Mouse (Mus musculus): ENCODE data around the gene Luzp2. TPM values are rescaled to one million over a fixed set of nuclear protein-coding genes. Genes with fewer than 3 reads are reported as not detected.
"Not testable (repeated sequence)": the region's sequence is repeated elsewhere in the genome, so short reads cannot be mapped to it uniquely, and the experiment has no call there.

Luzp2 gene
- polyA plus RNA-seq, 1 experiment from 2014 or later = 1.7 TPM

DNA sequence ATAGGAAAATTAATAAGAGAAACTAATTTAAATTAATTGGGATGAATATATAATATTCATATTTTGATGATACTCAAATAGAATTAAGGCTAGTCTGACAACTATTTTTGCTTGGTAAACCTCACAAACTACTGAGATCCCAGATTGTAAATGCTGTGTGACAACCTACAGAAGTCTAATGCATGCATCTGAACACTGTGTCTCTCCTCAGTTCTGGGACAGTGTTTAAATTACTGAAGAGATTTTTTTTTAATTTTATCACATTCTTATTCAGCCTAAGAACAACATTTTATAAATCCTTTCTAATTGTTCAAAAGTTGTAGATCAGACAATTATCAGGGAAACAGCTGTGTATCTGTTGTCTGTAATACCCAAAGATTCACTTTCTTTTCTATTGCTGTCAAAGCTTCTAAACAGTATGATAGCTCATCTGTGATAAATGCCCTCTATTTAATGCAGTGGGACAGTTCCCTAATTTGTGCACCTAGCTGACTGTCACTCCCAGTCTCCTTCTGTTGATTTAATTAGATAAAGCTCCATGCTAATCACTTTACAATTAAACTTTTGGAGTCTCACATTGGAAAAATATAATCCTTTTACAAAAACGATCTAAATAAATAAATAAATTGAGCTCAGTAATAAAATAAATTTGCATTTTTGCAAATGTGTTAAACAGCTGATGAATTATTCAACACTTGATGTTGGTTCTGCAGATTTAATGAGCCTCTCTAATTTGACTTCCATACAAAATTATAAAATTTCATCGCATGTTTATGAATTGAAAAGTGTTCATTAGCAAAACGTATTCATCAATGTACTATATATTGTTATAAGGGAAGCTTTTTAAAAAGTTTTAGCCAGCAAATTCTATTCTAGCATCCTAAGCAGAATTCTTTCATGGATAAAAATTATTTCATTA is 58.7 kb downstream of the Luzp2 start:
- Histone ChIP-seq H3K4me2 (no peak overlapping the region), H3K9me3 (replicated peaks) (no peaks in the 10 kb centered on the region), H3K4me1 (no peaks in the 10 kb centered on the region), H3K27ac (no peak overlapping the region), H3K27me3 (no peaks in the 10 kb centered on the region), H3K9ac (no peak overlapping the region), H3K4me3 (replicated peaks) (no peak overlapping the region), H3K36me3 (no peaks in the 10 kb centered on the region)
- WGBS = 85% methylated on average over 3 of the region's 3 CpGs
- no peak for ATAC-seq (replicated peaks; ENCODE audit: low FRiP score)

DNA sequence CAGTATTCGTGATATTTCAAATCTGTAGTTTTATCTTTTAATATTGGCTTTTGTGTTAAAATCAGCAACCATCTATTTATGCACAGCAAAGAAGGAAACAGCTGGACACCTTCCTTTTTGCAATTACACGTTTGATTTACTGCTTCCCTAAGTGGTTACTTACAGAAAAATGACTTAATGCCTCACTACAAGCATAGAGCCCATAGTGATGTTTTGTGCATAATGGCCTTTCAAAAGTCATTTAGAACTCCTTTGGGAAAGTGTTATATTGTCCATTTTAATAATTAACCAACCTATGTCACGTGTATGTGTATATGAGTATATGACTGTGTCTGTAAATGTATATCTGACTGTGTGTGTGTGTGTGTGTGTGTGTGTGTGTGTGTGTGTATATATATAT is 63.3 kb downstream of the Luzp2 start:
- WGBS = 67% methylated on average over 3 of the region's 3 CpGs
- Histone ChIP-seq H3K4me1 (no peaks in the 10 kb centered on the region), H3K27ac (no peak overlapping the region), H3K4me3 (replicated peaks) (no peak overlapping the region), H3K9ac (no peak overlapping the region), H3K4me2 (no peak overlapping the region), H3K36me3 (no peaks in the 10 kb centered on the region), H3K27me3 (no peaks in the 10 kb centered on the region), H3K9me3 (replicated peaks) (no peaks in the 10 kb centered on the region)
- ATAC-seq (replicated peaks; ENCODE audit: low FRiP score) = no peak

DNA sequence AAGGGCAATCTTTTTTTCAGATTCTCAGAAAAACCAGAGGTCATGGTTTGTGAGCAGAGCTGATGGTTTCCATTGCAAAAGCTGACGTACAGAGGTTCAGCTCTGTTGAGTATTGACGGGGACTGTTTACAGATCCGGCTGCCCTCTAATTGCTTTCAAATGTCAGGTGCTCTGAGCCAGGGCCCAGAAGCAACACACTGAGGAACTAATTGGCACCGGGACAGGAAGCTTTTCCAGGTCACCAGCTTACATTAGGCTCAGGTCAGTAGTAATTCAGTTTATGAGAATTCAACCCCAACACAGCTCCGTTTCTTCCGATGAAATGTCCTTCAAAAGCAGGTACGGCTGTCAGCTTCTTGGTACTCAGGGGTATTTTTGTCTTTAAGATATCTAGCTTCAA is 74.7 kb downstream of the Luzp2 start:
- no peaks in the 10 kb centered on the region for H3K27me3 ChIP-seq
- no peaks in the 10 kb centered on the region; the same call in 1 of the 2 replicates for H3K4me1 ChIP-seq
- 42% methylated on average over 7 of the region's 7 CpGs for WGBS
- H3K9ac ChIP-seq = no peak overlapping the region
- ATAC-seq (replicated peaks; ENCODE audit: low FRiP score) = peak; percentile 86
- no peak overlapping the region for H3K4me3 ChIP-seq (replicated peaks)
- H3K27ac ChIP-seq = no peak overlapping the region
- no peaks in the 10 kb centered on the region for H3K36me3 ChIP-seq
- H3K4me2 ChIP-seq = no peak overlapping the region
- H3K9me3 ChIP-seq (replicated peaks) = no peaks in the 10 kb centered on the region

DNA sequence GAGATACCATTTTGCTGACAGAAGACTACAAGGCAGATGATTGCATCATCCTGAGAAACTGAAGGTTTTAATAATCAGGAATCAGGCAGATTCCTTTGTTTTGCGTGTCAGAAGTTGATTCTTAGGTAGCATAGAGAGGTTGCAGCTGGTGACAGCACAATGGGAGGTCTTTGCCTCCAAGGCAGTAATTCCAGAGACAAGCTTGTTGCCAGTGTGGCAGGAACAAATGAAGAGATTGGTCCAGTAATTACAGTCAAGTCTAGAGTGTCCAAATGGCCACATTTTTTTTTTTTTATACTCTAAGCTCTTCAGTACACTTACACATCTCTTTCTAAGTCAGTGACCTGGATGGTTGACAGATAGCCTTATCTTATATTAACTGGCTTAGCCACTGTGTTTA is 78.7 kb downstream of the Luzp2 start:
- no peaks in the 10 kb centered on the region for H3K9me3 ChIP-seq (replicated peaks)
- H3K36me3 ChIP-seq = no peaks in the 10 kb centered on the region
- WGBS = 50% methylated on average over 1 of the region's 1 CpGs
- H3K9ac ChIP-seq = no peak overlapping the region
- no peak overlapping the region for H3K27ac ChIP-seq
- no peaks in the 10 kb centered on the region; the same call in 1 of the 2 replicates for H3K4me1 ChIP-seq
- no peaks in the 10 kb centered on the region for H3K27me3 ChIP-seq
- ATAC-seq (replicated peaks; ENCODE audit: low FRiP score) = no peak
- no peak overlapping the region for H3K4me3 ChIP-seq (replicated peaks)
- H3K4me2 ChIP-seq = no peak overlapping the region

DNA sequence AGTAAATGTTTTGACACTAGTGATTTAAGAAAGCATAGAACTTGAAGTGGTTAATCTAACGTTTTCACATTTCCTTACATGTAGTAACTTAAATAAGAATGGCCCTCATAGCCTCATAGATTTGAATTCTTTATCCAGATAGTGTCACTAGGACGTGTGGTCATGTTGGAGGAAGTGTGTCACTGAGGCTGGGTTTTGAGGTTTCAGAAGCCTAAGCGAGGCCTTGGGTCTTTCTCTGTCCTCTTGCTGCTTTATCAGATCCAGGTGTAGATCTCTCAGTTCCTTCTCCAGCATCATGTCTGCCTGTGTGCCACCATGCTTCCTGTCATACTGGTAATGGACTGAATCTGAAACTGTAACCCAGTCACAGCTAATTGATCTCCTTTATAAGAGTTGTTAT is 86.7 kb downstream of the Luzp2 start:
- Histone ChIP-seq H3K4me1 (no peaks in the 10 kb centered on the region), H3K4me3 (replicated peaks) (no peak overlapping the region), H3K27ac (no peak overlapping the region), H3K4me2 (no peak overlapping the region), H3K27me3 (no peaks in the 10 kb centered on the region), H3K9ac (no peak overlapping the region), H3K36me3 (no peaks in the 10 kb centered on the region), H3K9me3 (replicated peaks) (no peaks in the 10 kb centered on the region)
- WGBS = 75% methylated on average over 3 of the region's 3 CpGs
- ATAC-seq (replicated peaks; ENCODE audit: low FRiP score) = no peak

DNA sequence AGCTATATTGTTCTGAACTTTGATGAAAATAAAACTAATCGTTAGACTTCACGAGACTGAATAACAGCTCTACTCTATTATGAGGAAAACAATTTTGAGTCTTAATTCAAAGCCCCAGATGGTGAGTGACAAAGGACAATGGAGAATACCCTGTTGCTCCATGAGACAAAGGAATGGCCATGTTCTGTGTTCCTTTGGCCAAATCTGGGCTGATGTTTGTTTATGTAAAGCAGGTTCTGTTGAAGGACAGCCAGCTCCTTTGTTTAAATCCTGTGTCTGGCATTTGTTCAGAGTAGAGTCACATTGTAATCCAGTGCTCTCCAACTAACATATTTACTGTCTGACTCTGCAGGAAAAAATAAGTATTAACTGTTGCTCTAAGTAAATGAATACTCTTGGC is 121.5 kb downstream of the Luzp2 start:
- no peak overlapping the region for H3K27ac ChIP-seq
- H3K27me3 ChIP-seq = no peaks in the 10 kb centered on the region
- H3K4me2 ChIP-seq = no peak overlapping the region
- H3K9ac ChIP-seq = no peak overlapping the region
- no peaks in the 10 kb centered on the region for H3K9me3 ChIP-seq (replicated peaks)
- H3K36me3 ChIP-seq = no peaks in the 10 kb centered on the region
- 83% methylated on average over 2 of the region's 2 CpGs for WGBS
- H3K4me3 ChIP-seq (replicated peaks) = no peak overlapping the region
- no peak for ATAC-seq (replicated peaks; ENCODE audit: low FRiP score)
- no peaks in the 10 kb centered on the region for H3K4me1 ChIP-seq

DNA sequence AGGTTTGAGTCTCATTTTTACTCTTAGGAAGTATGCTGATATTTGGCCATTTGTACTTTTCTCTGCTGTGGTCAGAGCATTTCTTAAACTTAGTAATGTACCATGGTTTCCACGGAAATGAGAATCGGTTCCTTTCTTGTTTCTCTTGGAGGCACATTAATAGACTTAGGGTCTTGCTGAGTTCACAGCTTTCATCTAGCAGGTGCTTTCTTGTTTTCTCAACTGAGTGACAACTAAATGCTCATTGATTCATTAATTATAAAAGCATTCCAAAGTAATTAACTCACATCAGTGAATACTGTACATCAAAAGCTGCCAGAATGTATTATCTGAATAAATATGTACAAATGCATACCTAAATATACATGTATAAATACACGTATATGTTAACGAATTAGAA is 127.4 kb downstream of the Luzp2 start:
- WGBS = 76% methylated on average over 4 of the region's 4 CpGs
- no peak for ATAC-seq (replicated peaks; ENCODE audit: low FRiP score)
- no peaks in the 10 kb centered on the region for H3K36me3 ChIP-seq
- no peaks in the 10 kb centered on the region for H3K9me3 ChIP-seq (replicated peaks)
- no peaks in the 10 kb centered on the region for H3K4me1 ChIP-seq
- H3K27ac ChIP-seq = no peak overlapping the region
- H3K4me2 ChIP-seq = no peak overlapping the region
- no peaks in the 10 kb centered on the region for H3K27me3 ChIP-seq
- no peak overlapping the region for H3K9ac ChIP-seq
- no peak overlapping the region for H3K4me3 ChIP-seq (replicated peaks)

DNA sequence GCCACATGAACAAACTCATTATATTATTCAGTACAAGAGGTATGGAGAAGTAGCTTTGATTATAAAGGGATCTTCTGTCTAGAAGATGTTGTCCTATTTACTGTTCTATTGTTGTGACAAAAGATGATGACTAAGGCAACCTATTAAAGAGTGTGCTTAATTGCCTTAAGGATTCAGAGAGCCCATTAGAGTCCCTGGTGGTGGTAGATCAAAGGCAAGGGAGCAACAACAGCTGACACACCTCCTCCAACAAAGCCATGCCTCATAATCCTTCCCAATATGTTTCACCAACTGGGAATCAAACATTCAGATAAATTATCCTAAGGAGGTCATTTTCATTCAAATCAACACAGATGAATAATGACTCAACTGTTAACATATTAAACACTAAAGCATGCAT is 142.1 kb downstream of the Luzp2 start:
- H3K4me1 ChIP-seq = no peaks in the 10 kb centered on the region
- 0 out of 2 replicates have a peak, but pooled peaks cover 2% of the 10 kb centered on the region for H3K9me3 ChIP-seq (replicated peaks)
- H3K36me3 ChIP-seq = no peaks in the 10 kb centered on the region
- no peak overlapping the region for H3K4me2 ChIP-seq
- no peaks in the 10 kb centered on the region for H3K27me3 ChIP-seq
- H3K27ac ChIP-seq = no peak overlapping the region
- ATAC-seq (replicated peaks; ENCODE audit: low FRiP score) = no peak
- no peak overlapping the region for H3K4me3 ChIP-seq (replicated peaks)
- H3K9ac ChIP-seq = no peak overlapping the region

DNA sequence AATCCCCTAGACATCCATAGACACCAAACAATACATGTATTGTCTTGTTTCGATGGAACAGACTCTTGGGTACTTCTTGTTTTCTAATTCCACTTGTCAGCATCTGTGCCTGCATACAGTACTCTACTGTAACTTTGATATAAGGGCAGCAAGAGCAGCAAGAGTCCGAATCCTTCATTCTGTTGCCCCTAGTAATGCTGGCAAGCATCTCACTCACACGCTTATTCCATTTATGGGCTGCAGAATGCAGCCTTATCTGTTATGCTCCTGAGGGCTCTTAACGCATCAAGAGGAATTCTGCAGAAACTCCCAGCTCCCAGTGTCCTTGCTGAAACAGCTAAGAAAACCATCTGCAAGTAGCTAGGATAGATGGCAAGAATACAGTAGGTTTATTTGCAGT is 145.3 kb downstream of the Luzp2 start:
- H3K9ac ChIP-seq = no peak overlapping the region
- no peaks in the 10 kb centered on the region for H3K27me3 ChIP-seq
- no peaks in the 10 kb centered on the region for H3K9me3 ChIP-seq (replicated peaks)
- 81% methylated on average over 4 of the region's 4 CpGs for WGBS
- H3K4me2 ChIP-seq = no peak overlapping the region
- no peak overlapping the region for H3K27ac ChIP-seq
- no peak for ATAC-seq (replicated peaks; ENCODE audit: low FRiP score)
- H3K4me3 ChIP-seq (replicated peaks) = no peak overlapping the region
- H3K4me1 ChIP-seq = no peaks in the 10 kb centered on the region
- H3K36me3 ChIP-seq = no peaks in the 10 kb centered on the region

DNA sequence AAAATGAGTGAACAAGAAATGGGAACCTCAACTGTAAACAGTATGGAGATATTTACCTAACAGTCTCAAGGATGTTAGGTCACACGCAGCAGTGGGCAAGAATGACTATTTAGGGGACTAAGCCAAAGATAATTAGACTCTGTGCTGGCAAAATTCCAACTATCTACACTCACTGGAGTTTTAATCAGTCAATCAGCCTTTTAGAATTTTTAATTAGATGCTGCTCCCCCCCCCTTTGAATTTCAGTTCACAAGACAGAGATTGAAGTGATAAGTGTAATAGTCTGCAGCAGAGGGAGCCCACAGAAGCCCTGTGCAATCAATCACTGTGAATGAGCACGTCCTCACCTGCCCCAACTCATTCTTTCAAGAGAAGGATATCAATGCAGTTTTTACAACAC is 165.1 kb downstream of the Luzp2 start:
- H3K9ac ChIP-seq = no peak overlapping the region
- no peak overlapping the region for H3K4me3 ChIP-seq (replicated peaks)
- no peaks in the 10 kb centered on the region for H3K36me3 ChIP-seq
- H3K27me3 ChIP-seq = no peaks in the 10 kb centered on the region
- H3K27ac ChIP-seq = no peak overlapping the region
- no peak for ATAC-seq (replicated peaks; ENCODE audit: low FRiP score)
- no peaks in the 10 kb centered on the region for H3K9me3 ChIP-seq (replicated peaks)
- H3K4me1 ChIP-seq = no peaks in the 10 kb centered on the region
- WGBS = 50% methylated on average over 2 of the region's 2 CpGs
- H3K4me2 ChIP-seq = no peak overlapping the region

DNA sequence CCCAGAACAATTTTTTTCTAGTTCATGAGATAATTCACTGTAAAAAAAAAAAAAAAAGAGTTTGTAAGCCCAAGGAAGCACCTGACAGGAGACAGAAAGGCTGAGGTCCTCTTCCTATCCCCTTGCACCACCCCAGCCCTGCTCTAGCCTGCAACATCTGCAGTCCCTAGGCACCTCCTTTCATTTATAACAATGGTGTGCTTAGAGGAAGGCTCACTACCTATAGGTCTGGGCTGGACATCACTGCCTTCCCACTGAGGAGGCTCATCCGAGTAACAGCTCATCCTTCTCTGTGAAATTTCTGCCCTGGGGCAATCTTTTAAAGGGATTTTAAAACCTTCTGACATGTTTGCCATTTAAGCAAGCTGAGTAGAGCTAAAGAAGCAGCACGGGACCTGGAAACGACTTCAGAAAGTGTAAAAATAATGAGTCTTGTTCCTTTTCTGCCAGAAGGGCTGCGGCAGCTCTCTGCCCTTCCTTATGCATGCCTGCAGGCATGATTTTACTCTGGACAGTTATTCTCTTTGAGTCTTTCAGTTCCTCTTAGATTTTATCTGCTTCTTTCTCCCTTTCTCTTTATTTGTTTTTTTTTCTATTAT is 174.0 kb downstream of the Luzp2 start:
- H3K27ac ChIP-seq = no peak overlapping the region
- no peak for ATAC-seq (replicated peaks; ENCODE audit: low FRiP score)
- H3K4me3 ChIP-seq (replicated peaks) = no peak overlapping the region
- H3K27me3 ChIP-seq = no peaks in the 10 kb centered on the region
- no peaks in the 10 kb centered on the region for H3K9me3 ChIP-seq (replicated peaks)
- 47% methylated on average over 4 of the region's 4 CpGs for WGBS
- H3K4me1 ChIP-seq = no peaks in the 10 kb centered on the region
- no peak overlapping the region for H3K9ac ChIP-seq
- H3K4me2 ChIP-seq = no peak overlapping the region
- H3K36me3 ChIP-seq = no peaks in the 10 kb centered on the region

DNA sequence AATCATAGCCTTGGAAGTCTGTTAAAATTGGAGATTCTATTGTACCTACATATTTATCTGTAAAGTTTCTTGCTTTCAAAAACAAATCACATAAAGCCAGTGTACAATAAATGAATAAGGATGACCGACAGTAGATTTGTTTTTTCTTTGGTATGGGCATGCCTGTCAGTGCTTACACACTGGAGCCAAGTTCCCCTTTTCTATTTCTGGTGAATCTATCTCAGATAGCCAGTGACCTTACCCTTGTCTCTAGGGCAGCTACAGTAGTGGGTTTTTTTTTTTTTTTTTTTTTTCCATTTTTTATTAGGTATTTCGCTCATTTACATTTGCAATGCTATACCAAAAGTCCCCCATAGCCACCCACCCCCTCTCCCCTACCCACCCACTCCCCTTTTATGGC is 298.6 kb downstream of the Luzp2 start:
- not testable (repeated sequence) for H3K27ac ChIP-seq; H3K4me3 ChIP-seq (replicated peaks); H3K4me1 ChIP-seq; H3K4me2 ChIP-seq; H3K27me3 ChIP-seq; H3K9ac ChIP-seq; H3K36me3 ChIP-seq; ATAC-seq (replicated peaks; ENCODE audit: low FRiP score); H3K9me3 ChIP-seq (replicated peaks)
- WGBS = 88% methylated on average over 1 of the region's 2 CpGs
